Mouse (Mus musculus) right cerebral cortex, postnatal 36 days (tissue): ENCODE measurements around the gene 1700021F05Rik.

Source experiments
- DNase-seq, 2 experiments: peaks; one replicate each; pipeline ENCODE4 v3.0.0; 2022; ENCODE audit warnings: low spot score in 2 of 2, mixed read lengths in 1 of 2

1700021F05Rik gene

GRCm38 (mm10) chr10:43540442-43541152, at the start of gene 1700021F05Rik:
Gene 1700021F05Rik, minus strand, starts transcription at chr10:43540994.
- DNase-seq = peak; percentile 89 to 90

- DNase-seq = no peak
Observed at GRCm38 (mm10) chr10:43588470-43589177, 47.8 kb upstream of the 1700021F05Rik start.

- no peak for DNase-seq
Observed at GRCm38 (mm10) chr10:43584538-43584937, 43.7 kb upstream of the 1700021F05Rik start.

- DNase-seq = no peak
Observed at GRCm38 (mm10) chr10:43581260-43581659, 40.5 kb upstream of the 1700021F05Rik start.

- no peak for DNase-seq
Observed at GRCm38 (mm10) chr10:43580649-43581078, 39.9 kb upstream of the 1700021F05Rik start.

GRCm38 (mm10) chr10:43579381-43580261, 38.8 kb upstream of the 1700021F05Rik start:
- DNase-seq = no peak

- peak in 1 of 2 experiments; percentile 20 for DNase-seq
Observed at GRCm38 (mm10) chr10:43578754-43579380, 38.1 kb upstream of the 1700021F05Rik start.

GRCm38 (mm10) chr10:43578366-43578753, 37.6 kb upstream of the 1700021F05Rik start:
- DNase-seq = no peak

- DNase-seq = no peak
Observed at GRCm38 (mm10) chr10:43577997-43578331, 37.2 kb upstream of the 1700021F05Rik start, which contains the start of gene Cd24a. Gene Cd24a, plus strand, starts transcription at chr10:43578284.

- DNase-seq = no peak
Observed at GRCm38 (mm10) chr10:43577299-43577996, 36.7 kb upstream of the 1700021F05Rik start.

- peak; percentile 53 to 58 for DNase-seq
Observed at GRCm38 (mm10) chr10:43574956-43575355, 34.2 kb upstream of the 1700021F05Rik start.

GRCm38 (mm10) chr10:43574352-43574751, 33.6 kb upstream of the 1700021F05Rik start:
- DNase-seq = no peak

- no peak for DNase-seq
Observed at GRCm38 (mm10) chr10:43561311-43561710, 20.5 kb upstream of the 1700021F05Rik start.

- DNase-seq = no peak
Observed at GRCm38 (mm10) chr10:43560765-43561164, 20.0 kb upstream of the 1700021F05Rik start.

- DNase-seq = no peak
Observed at GRCm38 (mm10) chr10:43559313-43559712, 18.5 kb upstream of the 1700021F05Rik start.

GRCm38 (mm10) chr10:43557630-43558165, 16.9 kb upstream of the 1700021F05Rik start:
- DNase-seq = no peak

GRCm38 (mm10) chr10:43551388-43551787, 10.6 kb upstream of the 1700021F05Rik start:
- no peak for DNase-seq

- DNase-seq = no peak
Observed at GRCm38 (mm10) chr10:43550923-43551322, 10.1 kb upstream of the 1700021F05Rik start.

GRCm38 (mm10) chr10:43549411-43549810, 8.6 kb upstream of the 1700021F05Rik start:
- no peak for DNase-seq

GRCm38 (mm10) chr10:43541153-43541544, 355 bp upstream of the 1700021F05Rik start:
- DNase-seq = no peak
